Mouse (Mus musculus) liver, embryonic 16.5 days (tissue): Measurements from ENCODE around the gene Ptgis. TPM values are rescaled to one million over a fixed set of nuclear protein-coding genes. Genes with fewer than 3 reads are reported as not detected.

Source experiments
- ATAC-seq: fragments of 200-750 bp; cut with Nextera tagmentation; 2 replicates; pipeline ENCODE4 v1.8.0; 2017; ENCODE audit warnings: low read depth, mild to moderate bottlenecking, moderate number of reproducible peaks, moderate library complexity
- H3K27ac ChIP-seq: fragments of 300-500 bp; sonication (generic); 2 replicates; pipeline ENCODE4 v1.5.1; 2014; ENCODE audit warnings: mild to moderate bottlenecking, low read length
- H3K27me3 ChIP-seq: fragments of 300-500 bp; sonication (generic); 2 replicates; pipeline ENCODE4 v1.6.1; 2014; ENCODE audit warnings: low read depth, low read length, mixed read lengths; ENCODE audit not compliant: control insufficient read depth, insufficient read depth
- H3K36me3 ChIP-seq: fragments of 300-500 bp; sonication (generic); 2 replicates; pipeline ENCODE4 v1.6.1; 2014; ENCODE audit warnings: mild to moderate bottlenecking; ENCODE audit not compliant: control insufficient read depth, insufficient read depth
- H3K4me1 ChIP-seq: fragments of 300-500 bp; sonication (generic); 2 replicates; pipeline ENCODE4 v1.6.1; 2014; ENCODE audit warnings: low read depth, low read length, mixed read lengths; ENCODE audit not compliant: control insufficient read depth
- H3K4me2 ChIP-seq: fragments of 300-500 bp; sonication (generic); 2 replicates; pipeline ENCODE4 v1.6.1; 2014; ENCODE audit warnings: low read depth, low read length, mixed read lengths
- H3K4me3 ChIP-seq: fragments of 300-500 bp; sonication (generic); 2 replicates; pipeline ENCODE4 v1.5.1; 2014; ENCODE audit warnings: low read depth, mild to moderate bottlenecking, low read length
- H3K9ac ChIP-seq: fragments of 300-500 bp; sonication (generic); 2 replicates; pipeline ENCODE4 v1.6.1; 2014; ENCODE audit warnings: low read depth, low read length
- H3K9me3 ChIP-seq: fragments of 300-500 bp; sonication (generic); replicated peaks from 2 replicates; pipeline ENCODE4 v1.6.1; 2016; ENCODE audit warnings: low read length; ENCODE audit not compliant: control insufficient read depth
- WGBS: fragments of 180-500 bp; shearing (Covaris S2); extraction: QIAGEN DNeasy Blood & Tissue Kit; methylation state at CpG from one replicate; pipeline ENCODE4 v1.1.7; 2014; ENCODE audit not compliant: insufficient replicate concordance; 5-methylcytosine and 5-hydroxymethylcytosine counted together
- polyA plus RNA-seq: library from polyadenylated mRNA; unstranded; fragments of >200 nt; fragmentation: Nextera tagmentation; extraction: Ambion mirVana; gene quantifications from 2 replicates; pipeline ENCODE4 v1.2.1, GENCODE M21; 2015

Ptgis gene
- polyA plus RNA-seq, 1 experiment from 2014 or later = 1.2 TPM

DNA sequence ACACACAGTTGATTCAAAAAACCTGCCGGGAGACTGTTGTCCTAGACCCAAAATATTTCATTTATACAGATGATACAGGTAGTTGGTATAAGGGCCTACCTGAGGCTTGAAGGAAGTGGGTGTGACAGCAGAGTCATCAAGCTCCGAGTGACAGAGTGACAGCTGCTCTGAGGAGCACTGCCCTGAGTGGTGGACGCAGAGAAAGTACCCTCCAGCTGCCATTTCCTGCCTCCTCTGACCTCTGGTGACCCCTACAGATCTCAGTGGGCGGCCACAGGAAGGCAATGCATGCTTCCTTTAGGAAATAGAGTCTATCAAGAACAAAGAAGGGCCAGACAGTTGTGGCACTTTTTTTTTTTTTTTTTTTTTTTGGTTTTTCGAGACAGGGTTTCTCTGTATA is 25.4 kb upstream of the Ptgis start:
- H3K9me3 ChIP-seq = no peaks in the 10 kb centered on the region
- no peaks in the 10 kb centered on the region for H3K4me1 ChIP-seq
- 35% methylated on average over 4 of the region's 5 CpGs for WGBS
- no peak for ATAC-seq
- no peak overlapping the region for H3K4me2 ChIP-seq
- no peak overlapping the region for H3K9ac ChIP-seq
- H3K27ac ChIP-seq = no peak overlapping the region
- H3K4me3 ChIP-seq = no peak overlapping the region
- H3K36me3 ChIP-seq = no peaks in the 10 kb centered on the region
- H3K27me3 ChIP-seq = no peaks in the 10 kb centered on the region

DNA sequence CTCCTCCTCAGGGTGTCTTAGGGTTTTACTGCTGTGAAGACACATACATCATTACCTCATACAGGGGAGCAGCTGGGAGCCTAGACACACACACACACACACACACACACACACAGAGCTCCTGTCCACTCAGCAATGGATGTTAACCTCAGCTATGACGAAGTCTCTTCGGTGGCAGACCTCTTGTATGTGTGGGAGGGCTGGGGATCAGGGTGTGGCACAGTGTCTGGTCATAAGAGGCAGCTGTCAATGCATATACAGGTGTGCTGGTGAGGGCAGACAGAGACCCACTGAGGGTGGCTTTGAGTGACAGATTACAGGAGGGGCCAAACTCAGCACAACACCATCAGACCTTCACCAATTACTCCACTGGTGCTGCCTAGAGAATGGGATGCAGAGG is 24.6 kb upstream of the Ptgis start:
- WGBS = 67% methylated on average over 2 of the region's 2 CpGs
- H3K4me1 ChIP-seq = no peaks in the 10 kb centered on the region

DNA sequence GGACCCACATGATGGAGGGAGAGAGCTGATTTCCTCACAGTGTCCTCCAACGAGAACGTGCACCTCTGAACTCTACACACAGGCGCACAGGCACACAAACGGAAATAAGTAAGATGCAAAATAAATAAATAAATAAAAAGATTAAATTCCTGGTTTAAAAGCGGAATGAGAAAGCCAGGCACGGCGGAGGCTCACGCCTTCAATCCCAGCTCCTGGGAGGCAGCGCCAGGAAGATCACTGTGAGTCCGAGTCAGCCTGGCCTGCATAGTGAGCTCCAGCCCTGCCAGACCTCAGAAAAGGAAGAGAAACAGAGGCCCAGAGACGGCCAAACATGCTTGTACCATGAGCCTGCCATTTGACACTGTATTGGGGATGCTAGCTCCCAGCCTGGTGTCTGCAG is 23.5 kb upstream of the Ptgis start:
- WGBS = 69% methylated on average over 11 of the region's 11 CpGs

More for the DNA sequence above, 24.6 kb upstream of the Ptgis start:
- no peak for ATAC-seq
- no peak overlapping the region for H3K27ac ChIP-seq
- no peaks in the 10 kb centered on the region for H3K27me3 ChIP-seq
- no peak overlapping the region for H3K9ac ChIP-seq
- H3K36me3 ChIP-seq = no peaks in the 10 kb centered on the region
- no peak overlapping the region for H3K4me2 ChIP-seq
- H3K4me3 ChIP-seq = no peak overlapping the region
- no peaks in the 10 kb centered on the region for H3K9me3 ChIP-seq

DNA sequence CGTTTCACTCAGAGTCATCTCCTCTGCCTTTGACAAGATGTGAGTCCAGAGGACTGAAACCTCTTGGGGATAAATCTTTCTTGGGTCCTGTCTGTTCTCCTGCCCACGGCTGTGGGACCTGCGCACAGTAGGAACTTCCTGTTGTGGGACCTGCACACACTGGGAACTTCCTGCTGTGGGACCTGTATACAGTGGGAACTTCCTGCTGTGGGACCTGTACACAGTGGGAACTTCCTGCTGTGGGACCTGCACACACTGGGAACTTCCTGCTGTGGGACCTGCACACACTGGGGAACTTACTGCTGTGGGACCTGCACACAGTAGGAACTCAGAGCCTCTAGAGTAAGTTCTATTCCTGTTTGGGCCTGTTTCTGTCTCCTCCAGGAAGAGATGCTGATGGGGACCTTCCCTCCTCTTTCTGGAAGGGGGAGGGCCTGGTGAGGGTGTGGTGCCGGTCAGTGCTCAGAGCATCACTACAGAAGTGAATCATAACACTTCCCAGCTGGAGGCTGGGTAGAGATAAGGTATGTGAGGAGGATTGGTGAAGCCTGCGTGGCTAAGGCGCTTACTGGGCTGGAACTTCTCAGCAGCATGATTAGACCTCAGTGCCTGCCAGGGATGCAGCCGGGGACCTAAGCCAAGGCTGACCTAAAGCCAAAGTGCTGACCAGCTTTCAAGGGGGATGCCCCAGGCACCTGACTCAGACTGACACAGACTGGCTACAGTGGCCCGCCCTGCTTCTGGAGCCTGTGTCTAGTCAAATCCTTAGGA is 22.8 kb upstream of the Ptgis start:
- H3K36me3 ChIP-seq = no peaks in the 10 kb centered on the region
- no peak for ATAC-seq
- no peak overlapping the region for H3K4me3 ChIP-seq
- H3K27me3 ChIP-seq = no peaks in the 10 kb centered on the region
- WGBS = 63% methylated on average over 8 of the region's 8 CpGs
- H3K4me2 ChIP-seq = no peak overlapping the region
- H3K4me1 ChIP-seq = no peaks in the 10 kb centered on the region
- H3K9me3 ChIP-seq = no peaks in the 10 kb centered on the region
- no peak overlapping the region for H3K27ac ChIP-seq
- H3K9ac ChIP-seq = no peak overlapping the region

More for the DNA sequence above, 23.5 kb upstream of the Ptgis start:
- H3K9ac ChIP-seq = no peak overlapping the region
- no peak overlapping the region for H3K4me3 ChIP-seq
- ATAC-seq = no peak
- H3K4me2 ChIP-seq = no peak overlapping the region
- no peaks in the 10 kb centered on the region for H3K27me3 ChIP-seq
- no peaks in the 10 kb centered on the region for H3K36me3 ChIP-seq
- H3K27ac ChIP-seq = no peak overlapping the region
- H3K9me3 ChIP-seq = no peaks in the 10 kb centered on the region
- no peaks in the 10 kb centered on the region for H3K4me1 ChIP-seq

DNA sequence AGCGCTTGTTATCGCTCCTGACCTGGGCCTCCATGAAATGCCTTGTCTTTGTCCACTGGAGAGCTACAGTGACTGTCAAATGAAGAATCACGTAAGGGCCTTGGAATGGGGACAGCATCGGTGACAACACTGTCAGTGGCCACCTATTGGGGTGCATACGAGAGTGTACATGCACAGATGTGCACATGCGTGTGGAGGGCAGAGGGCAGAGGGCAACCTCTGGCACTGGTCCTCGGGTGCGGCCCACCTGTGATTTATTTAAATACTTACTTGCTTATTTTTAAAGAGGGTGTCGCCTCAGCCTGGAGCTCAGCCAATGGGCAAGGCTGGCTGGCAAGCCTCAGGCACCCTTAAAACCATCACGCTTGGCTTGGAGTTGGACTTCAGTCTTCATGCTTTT is 22.0 kb upstream of the Ptgis start:
- 80% methylated on average over 10 of the region's 10 CpGs for WGBS
- Histone ChIP-seq H3K9ac (no peak overlapping the region), H3K27me3 (no peaks in the 10 kb centered on the region), H3K4me1 (no peaks in the 10 kb centered on the region), H3K36me3 (no peaks in the 10 kb centered on the region), H3K27ac (no peak overlapping the region), H3K4me2 (no peak overlapping the region), H3K9me3 (no peaks in the 10 kb centered on the region), H3K4me3 (no peak overlapping the region)
- no peak for ATAC-seq

DNA sequence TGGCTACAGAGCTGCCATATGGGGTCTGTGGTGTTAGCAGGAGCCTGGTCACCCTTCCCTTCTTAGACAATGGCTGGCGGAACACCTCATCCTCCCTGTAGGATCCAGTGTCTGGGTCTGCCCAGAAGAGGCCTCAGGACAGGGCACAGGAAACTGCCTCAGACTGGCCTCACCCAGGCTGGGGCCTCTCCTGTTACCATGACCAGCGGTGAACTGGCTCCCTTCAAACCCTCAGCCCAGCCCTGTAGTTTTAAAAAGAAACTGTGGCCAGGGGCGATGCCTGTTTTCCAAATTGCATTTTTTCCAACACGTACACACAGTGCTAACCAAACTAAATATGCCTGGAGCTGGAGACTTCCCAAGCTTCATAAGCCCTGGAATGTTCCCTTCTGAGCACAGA is 20.7 kb upstream of the Ptgis start:
- H3K36me3 ChIP-seq = no peaks in the 10 kb centered on the region
- H3K9me3 ChIP-seq = no peaks in the 10 kb centered on the region
- H3K4me2 ChIP-seq = no peak overlapping the region
- H3K4me3 ChIP-seq = no peak overlapping the region
- WGBS = 63% methylated on average over 4 of the region's 4 CpGs
- H3K4me1 ChIP-seq = no peaks in the 10 kb centered on the region
- no peaks in the 10 kb centered on the region for H3K27me3 ChIP-seq
- H3K27ac ChIP-seq = no peak overlapping the region
- H3K9ac ChIP-seq = no peak overlapping the region
- no peak for ATAC-seq

DNA sequence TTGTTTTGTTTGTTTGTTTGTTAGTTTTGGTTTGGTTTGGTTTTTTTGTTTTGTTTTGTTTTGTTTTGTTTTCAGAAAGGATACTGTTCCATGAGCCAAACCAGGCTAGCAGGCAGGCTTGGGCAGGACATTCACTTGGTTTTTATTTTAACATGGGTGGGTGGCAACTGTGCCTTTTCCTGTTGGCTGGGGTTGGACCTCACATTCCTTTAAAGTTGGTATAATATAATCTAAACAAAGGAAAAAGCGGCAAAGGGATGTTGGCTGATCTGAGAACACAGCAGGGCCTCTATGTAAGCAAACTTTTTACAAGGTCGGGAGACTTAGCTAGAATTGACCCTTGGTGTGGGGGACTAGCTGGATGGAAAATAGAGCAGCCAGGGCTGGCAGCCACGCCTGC is 17.4 kb upstream of the Ptgis start:
- 33% methylated on average over 3 of the region's 3 CpGs for WGBS
- H3K36me3 ChIP-seq = no peaks in the 10 kb centered on the region
- no peak overlapping the region for H3K4me2 ChIP-seq
- ATAC-seq = no peak
- H3K9ac ChIP-seq = no peak overlapping the region
- H3K4me1 ChIP-seq = no peaks in the 10 kb centered on the region
- H3K27ac ChIP-seq = no peak overlapping the region
- no peak overlapping the region for H3K4me3 ChIP-seq
- H3K9me3 ChIP-seq = no peaks in the 10 kb centered on the region
- H3K27me3 ChIP-seq = no peaks in the 10 kb centered on the region

DNA sequence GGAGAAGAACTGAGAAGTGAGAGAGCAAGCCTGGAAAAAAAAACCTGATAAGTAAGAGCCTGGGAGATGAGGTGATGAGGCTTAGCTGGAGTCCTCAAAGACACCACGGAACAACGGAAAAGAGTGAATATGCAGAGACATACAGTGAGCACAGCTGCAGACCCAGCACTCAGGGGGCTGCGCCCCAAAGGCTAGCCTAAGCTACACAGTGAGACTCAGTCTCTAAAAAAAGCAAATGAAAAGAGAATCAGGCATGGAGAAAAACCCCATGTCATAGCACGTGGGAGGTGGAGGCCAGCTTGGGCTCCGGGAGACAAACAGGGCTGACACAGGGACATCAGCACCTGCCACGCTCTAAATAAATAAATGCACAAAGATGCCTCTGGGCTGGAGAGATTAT is 14.4 kb upstream of the Ptgis start:
- Histone ChIP-seq H3K9ac (no peak overlapping the region), H3K36me3 (no peaks in the 10 kb centered on the region), H3K4me3 (no peak overlapping the region), H3K27ac (no peak overlapping the region), H3K27me3 (no peaks in the 10 kb centered on the region), H3K4me2 (no peak overlapping the region), H3K9me3 (no peaks in the 10 kb centered on the region), H3K4me1 (no peaks in the 10 kb centered on the region)
- WGBS = 60% methylated on average over 6 of the region's 6 CpGs
- no peak for ATAC-seq

DNA sequence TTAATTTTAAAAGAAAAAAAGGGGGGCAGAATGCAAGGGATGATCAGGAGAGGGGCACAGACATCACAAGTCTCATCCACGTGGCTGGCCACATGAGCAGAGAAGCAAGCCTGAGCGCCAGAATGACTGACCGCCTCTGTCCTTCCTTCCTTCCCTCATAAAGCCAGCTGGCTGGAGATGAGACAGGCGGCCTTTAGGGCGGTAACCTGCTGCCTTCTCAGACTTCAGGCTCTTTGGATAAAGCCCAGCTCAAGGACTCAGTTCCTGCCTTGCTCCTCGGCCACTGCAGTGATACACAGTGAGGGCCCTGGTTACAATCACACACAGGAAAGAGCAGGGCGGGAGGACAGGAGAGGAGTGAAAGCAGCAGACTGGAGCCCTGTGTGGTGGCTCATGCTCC is 13.8 kb upstream of the Ptgis start:
- no peak overlapping the region for H3K4me3 ChIP-seq
- H3K9me3 ChIP-seq = no peaks in the 10 kb centered on the region
- peak; percentile 35; the same call in 1 of the 2 replicates for ATAC-seq
- H3K9ac ChIP-seq = no peak overlapping the region
- H3K27me3 ChIP-seq = no peaks in the 10 kb centered on the region
- 43% methylated on average over 7 of the region's 7 CpGs for WGBS
- H3K36me3 ChIP-seq = no peaks in the 10 kb centered on the region
- H3K27ac ChIP-seq = no peak overlapping the region
- no peaks in the 10 kb centered on the region for H3K4me1 ChIP-seq
- H3K4me2 ChIP-seq = no peak overlapping the region
